Mouse (Mus musculus): Measurements from ENCODE around the gene Clptm1. TPM values are rescaled to one million over a fixed set of nuclear protein-coding genes. Genes with fewer than 3 reads are reported as not detected.
"Not testable (repeated sequence)": the region's sequence is repeated elsewhere in the genome, so short reads cannot be mapped to it uniquely, and the experiment has no call there.

Gene Clptm1
- polyA plus RNA-seq, 1 experiment from 2014 or later = 95.0 TPM

GRCm38 (mm10) chr7:19622241-19622640, 42.6 kb downstream of the Clptm1 start:
- Histone ChIP-seq H3K4me2 (replicated peaks) (no peak overlapping the region), H3K4me1 (peaks cover 3% of the 10 kb centered on the region; the same call in 1 of the 2 replicates), H3K27ac (no peak overlapping the region), H3K27me3 (peaks cover 7% of the 10 kb centered on the region; the same call in 1 of the 2 replicates), H3K4me3 (no peak overlapping the region), H3K9me3 (no peaks in the 10 kb centered on the region), H3K9ac (no peak overlapping the region), H3K36me3 (no peaks in the 10 kb centered on the region)
- 31% methylated on average over 6 of the region's 6 CpGs for WGBS
- ATAC-seq (ENCODE audit: insufficient number of reproducible peaks, insufficient read depth, low FRiP score, low TSS enrichment) = no peak

- 90% methylated on average over 7 of the region's 7 CpGs for WGBS
- ATAC-seq (ENCODE audit: insufficient number of reproducible peaks, insufficient read depth, low FRiP score, low TSS enrichment) = no peak
- peaks cover 7% of the 10 kb centered on the region; the same call in 1 of the 2 replicates for H3K27me3 ChIP-seq
- no peaks in the 10 kb centered on the region for H3K36me3 ChIP-seq
- no peak overlapping the region for H3K27ac ChIP-seq
- no peaks in the 10 kb centered on the region for H3K9me3 ChIP-seq
- H3K9ac ChIP-seq = no peak overlapping the region
- peaks cover 3% of the 10 kb centered on the region; the same call in 1 of the 2 replicates for H3K4me1 ChIP-seq
- H3K4me3 ChIP-seq = no peak overlapping the region
- no peak overlapping the region for H3K4me2 ChIP-seq (replicated peaks)
Measured at GRCm38 (mm10) chr7:19620811-19621210, 44.0 kb downstream of the Clptm1 start.

GRCm38 (mm10) chr7:19619004-19619801, 45.6 kb downstream of the Clptm1 start:
- Histone ChIP-seq H3K27me3 (peaks cover 7% of the 10 kb centered on the region; the same call in 1 of the 2 replicates), H3K27ac (0 out of 2 replicates have a peak overlapping the region, but pooled peaks have one; percentile 63), H3K9me3 (no peaks in the 10 kb centered on the region), H3K36me3 (no peaks in the 10 kb centered on the region), H3K4me2 (replicated peaks) (peak overlapping the region; percentile 54), H3K9ac (peak overlapping the region; percentile 58), H3K4me1 (peaks cover 3% of the 10 kb centered on the region; the same call in 1 of the 2 replicates), H3K4me3 (peak overlapping the region; percentile 32)
- 6% methylated on average over 35 of the region's 35 CpGs for WGBS
- ATAC-seq (ENCODE audit: insufficient number of reproducible peaks, insufficient read depth, low FRiP score, low TSS enrichment) = peak; percentile 76; the same call in 1 of the 2 replicates

GRCm38 (mm10) chr7:19615036-19615577, 49.7 kb downstream of the Clptm1 start:
- no peak for ATAC-seq (ENCODE audit: insufficient number of reproducible peaks, insufficient read depth, low FRiP score, low TSS enrichment)
- WGBS = 87% methylated on average over 12 of the region's 12 CpGs

GRCm38 (mm10) chr7:19610969-19611368, 53.9 kb downstream of the Clptm1 start:
- no peaks in the 10 kb centered on the region for H3K36me3 ChIP-seq
- H3K9ac ChIP-seq = no peak overlapping the region
- WGBS = 78% methylated on average over 5 of the region's 5 CpGs
- H3K9me3 ChIP-seq = no peaks in the 10 kb centered on the region
- no peaks in the 10 kb centered on the region for H3K27me3 ChIP-seq
- H3K4me2 ChIP-seq (replicated peaks) = no peak overlapping the region
- no peak overlapping the region for H3K4me3 ChIP-seq
- H3K4me1 ChIP-seq = no peaks in the 10 kb centered on the region
- no peak for ATAC-seq (ENCODE audit: insufficient number of reproducible peaks, insufficient read depth, low FRiP score, low TSS enrichment)
- H3K27ac ChIP-seq = no peak overlapping the region

More at GRCm38 (mm10) chr7:19615036-19615577, 49.7 kb downstream of the Clptm1 start:
- Histone ChIP-seq H3K4me2 (replicated peaks) (no peak overlapping the region), H3K36me3 (no peaks in the 10 kb centered on the region), H3K9me3 (no peaks in the 10 kb centered on the region), H3K4me1 (peaks cover 3% of the 10 kb centered on the region; the same call in 1 of the 2 replicates), H3K9ac (no peak overlapping the region), H3K27ac (no peak overlapping the region), H3K27me3 (peaks cover 7% of the 10 kb centered on the region; the same call in 1 of the 2 replicates), H3K4me3 (no peak overlapping the region)

GRCm38 (mm10) chr7:19609641-19610332, 55.0 kb downstream of the Clptm1 start:
- H3K27me3 ChIP-seq = no peaks in the 10 kb centered on the region
- H3K9me3 ChIP-seq = no peaks in the 10 kb centered on the region
- 91% methylated on average over 12 of the region's 12 CpGs for WGBS
- ATAC-seq (ENCODE audit: insufficient number of reproducible peaks, insufficient read depth, low FRiP score, low TSS enrichment) = no peak
- H3K4me2 ChIP-seq (replicated peaks) = no peak overlapping the region
- H3K4me1 ChIP-seq = no peaks in the 10 kb centered on the region
- no peak overlapping the region for H3K9ac ChIP-seq
- no peak overlapping the region for H3K27ac ChIP-seq
- no peak overlapping the region for H3K4me3 ChIP-seq
- no peaks in the 10 kb centered on the region for H3K36me3 ChIP-seq

- Histone ChIP-seq H3K4me3 (no peak overlapping the region), H3K27me3 (no peaks in the 10 kb centered on the region), H3K4me1 (peaks cover 14% of the 10 kb centered on the region), H3K4me2 (replicated peaks) (no peak overlapping the region), H3K36me3 (no peaks in the 10 kb centered on the region), H3K9ac (no peak overlapping the region), H3K27ac (no peak overlapping the region), H3K9me3 (no peaks in the 10 kb centered on the region)
- 83% methylated on average over 5 of the region's 5 CpGs for WGBS
- ATAC-seq (ENCODE audit: insufficient number of reproducible peaks, insufficient read depth, low FRiP score, low TSS enrichment) = no peak
Measured at GRCm38 (mm10) chr7:19607291-19607690, 57.5 kb downstream of the Clptm1 start.

- not testable (repeated sequence) for ATAC-seq (ENCODE audit: insufficient number of reproducible peaks, insufficient read depth, low FRiP score, low TSS enrichment); H3K27ac ChIP-seq; H3K27me3 ChIP-seq; H3K9me3 ChIP-seq
- peaks cover 18% of the 10 kb centered on the region for H3K4me1 ChIP-seq
- peaks cover 21% of the 10 kb centered on the region for H3K36me3 ChIP-seq
- WGBS = 59% methylated on average over 10 of the region's 10 CpGs
- H3K4me2 ChIP-seq (replicated peaks) = peak overlapping the region; percentile 91
- H3K9ac ChIP-seq = 0 out of 2 replicates have a peak overlapping the region, but pooled peaks have one; percentile 97
- peak overlapping the region; percentile 99 for H3K4me3 ChIP-seq
Measured at GRCm38 (mm10) chr7:19604606-19605214, 60.1 kb downstream of the Clptm1 start.

GRCm38 (mm10) chr7:19603849-19604605, 60.8 kb downstream of the Clptm1 start, which contains the start of gene Clasrp:
Gene Clasrp, minus strand, starts transcription at chr7:19604486.
- H3K4me2 ChIP-seq (replicated peaks) = peak within 1 kb of the TSS; percentile 91
- peaks cover 27% of the 10 kb centered on the region for H3K36me3 ChIP-seq
- peak; percentile 90 for ATAC-seq (ENCODE audit: insufficient number of reproducible peaks, insufficient read depth, low FRiP score, low TSS enrichment)
- H3K9me3 ChIP-seq = no peaks in the 10 kb centered on the region
- peak within 1 kb of the TSS; percentile 97 for H3K9ac ChIP-seq
- no peaks in the 10 kb centered on the region for H3K27me3 ChIP-seq
- H3K4me1 ChIP-seq = peaks cover 18% of the 10 kb centered on the region
- peak within 1 kb of the TSS; percentile 72 for H3K27ac ChIP-seq
- peak within 1 kb of the TSS; percentile 99 for H3K4me3 ChIP-seq
- under 1% methylated on average over 57 of the region's 57 CpGs for WGBS

GRCm38 (mm10) chr7:19603055-19603454, 61.8 kb downstream of the Clptm1 start:
- H3K4me2 ChIP-seq (replicated peaks) = peak overlapping the region; percentile 91
- peaks cover 18% of the 10 kb centered on the region for H3K4me1 ChIP-seq
- no peaks in the 10 kb centered on the region for H3K27me3 ChIP-seq
- H3K9ac ChIP-seq = peak overlapping the region; percentile 97; the same call in 1 of the 2 replicates
- no peak overlapping the region for H3K27ac ChIP-seq
- no peaks in the 10 kb centered on the region for H3K9me3 ChIP-seq
- no peak for ATAC-seq (ENCODE audit: insufficient number of reproducible peaks, insufficient read depth, low FRiP score, low TSS enrichment)
- peaks cover 37% of the 10 kb centered on the region for H3K36me3 ChIP-seq
- peak overlapping the region; percentile 99 for H3K4me3 ChIP-seq
- WGBS = 82% methylated on average over 12 of the region's 12 CpGs

Data from embryonic facial prominence, embryonic 12.5 days (tissue).